Mouse (Mus musculus): Measurements from ENCODE around the gene Mlh1. TPM values are rescaled to one million over a fixed set of nuclear protein-coding genes. Genes with fewer than 3 reads are reported as not detected.

Gene Mlh1
- 10 to 100 TPM; 49.0 to 49.7 TPM for total RNA-seq (2021)
- long read RNA-seq, experiment 1, transcript Mlh1-201 (19 exons, 2,754 nt) = major isoform, 5 of 15 reads
- long read RNA-seq, experiment 1, partial matches to known transcripts = 1 of 15 reads
- long read RNA-seq, experiment 1, other reads (novel, unspliced or antisense) = 9 of 15 reads
- long read RNA-seq, experiment 2, transcript Mlh1-201 (19 exons, 2,754 nt) = major isoform, 10 of 39 reads
- long read RNA-seq, experiment 2, partial matches to known transcripts = 5 of 39 reads
- long read RNA-seq, experiment 2, other reads (novel, unspliced or antisense) = 24 of 39 reads

DNA sequence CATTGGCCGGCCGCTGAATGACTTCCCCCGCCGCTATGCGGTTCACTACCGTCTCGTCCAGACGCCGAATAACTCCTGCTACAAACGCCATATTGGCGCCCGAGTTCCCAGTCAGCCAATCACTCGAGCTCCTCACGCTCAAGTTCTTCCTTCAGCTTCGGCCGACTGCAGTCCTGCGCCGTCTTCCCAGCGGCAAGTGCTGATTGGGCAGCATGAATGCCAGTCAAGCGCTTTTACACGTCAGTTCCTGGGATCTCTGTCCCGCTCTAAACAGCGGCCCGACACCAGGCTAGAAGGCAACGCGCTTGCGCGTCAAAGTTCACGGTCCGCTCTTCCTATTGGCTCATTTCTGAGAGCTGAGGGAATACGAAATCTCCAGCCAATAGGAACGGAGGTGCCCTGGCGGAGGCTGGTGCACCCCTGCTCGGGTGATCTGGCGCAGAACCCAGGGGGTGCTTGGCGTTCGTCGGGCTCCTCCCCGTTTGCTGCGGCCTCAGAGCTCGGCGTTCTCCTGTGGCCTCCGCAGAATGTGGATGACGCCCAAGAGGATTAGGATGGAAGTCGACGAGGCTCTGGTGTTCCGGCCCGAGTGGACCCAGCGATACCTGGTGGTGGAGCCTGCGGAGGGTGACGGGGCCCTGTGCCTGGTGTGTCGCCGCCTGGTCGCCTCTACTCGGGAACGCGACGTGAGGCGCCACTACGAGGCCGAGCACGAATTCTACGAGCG, at the start of gene Mlh1, which contains the start of gene Epm2aip1:
TSS of gene Mlh1 (minus strand) at position 358 of the 727 bp plus-strand sequence.
TSS of gene Epm2aip1 (plus strand) at position 496 of the 727 bp plus-strand sequence.
- DNase-seq (ENCODE audit: low spot score in 2 of 2) = peak; percentile 92 to 93

DNA sequence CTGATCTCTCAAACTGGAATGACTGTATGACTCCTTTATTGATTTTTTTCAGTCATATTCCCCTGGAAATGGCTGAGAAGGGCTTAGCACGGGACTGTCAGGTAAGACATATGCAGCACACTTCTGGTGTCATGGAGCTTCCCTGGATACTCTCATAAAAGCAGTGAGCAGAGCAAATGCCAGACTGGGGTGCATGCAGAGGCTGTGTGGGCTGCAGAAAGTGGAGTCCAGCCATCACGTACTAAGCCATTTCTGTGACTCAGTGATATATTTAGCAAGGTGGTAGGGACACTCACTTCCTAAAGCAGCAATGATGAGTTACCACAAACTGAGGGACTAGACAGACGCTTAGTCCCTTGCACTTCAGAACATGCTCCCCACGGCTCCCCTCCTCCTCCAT, 49.3 kb upstream of the Mlh1 start:
- DNase-seq (ENCODE audit: low spot score in 2 of 2) = no peak

DNA sequence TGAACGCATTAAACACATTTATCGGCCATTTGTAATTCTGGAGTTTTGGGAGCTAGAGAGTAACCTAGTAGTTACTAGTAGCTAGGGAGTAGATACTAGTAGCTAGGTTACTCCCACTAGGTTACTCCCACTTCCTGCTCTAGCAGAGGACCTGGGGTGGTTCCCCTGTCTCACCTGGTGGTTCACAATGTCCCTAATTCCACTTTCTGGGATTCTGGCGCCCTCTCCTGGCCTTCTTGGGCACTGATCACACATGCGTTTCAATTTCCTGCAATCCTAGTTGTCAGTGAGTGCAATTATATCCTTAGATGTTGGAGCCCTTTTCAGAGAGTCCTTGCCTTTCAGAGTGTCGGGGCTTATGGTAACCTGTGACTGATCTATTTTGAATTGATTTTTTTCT, 42.6 kb upstream of the Mlh1 start:
- peak; percentile 43 to 53 for DNase-seq (ENCODE audit: low spot score in 2 of 2)

DNA sequence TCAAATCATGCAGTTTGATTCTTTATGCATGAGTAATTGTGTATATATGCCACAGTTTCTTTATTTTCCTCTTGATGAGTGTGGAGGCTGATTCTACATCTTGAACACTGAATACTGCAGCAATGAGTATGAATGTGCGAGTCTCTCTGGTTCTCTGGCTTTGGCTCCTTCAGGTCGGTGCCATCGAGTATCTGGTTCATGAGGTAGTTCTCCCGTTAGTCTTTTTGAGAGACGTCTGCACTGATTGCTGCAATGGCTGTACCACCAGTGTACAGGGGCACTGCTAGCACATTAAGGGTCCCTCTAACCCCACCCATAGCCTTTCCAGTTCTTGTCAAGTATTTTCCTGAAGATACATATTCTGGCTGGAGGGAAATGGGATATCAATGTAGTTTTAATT, 42.2 kb upstream of the Mlh1 start:
- no peak for DNase-seq (ENCODE audit: low spot score in 2 of 2)

DNA sequence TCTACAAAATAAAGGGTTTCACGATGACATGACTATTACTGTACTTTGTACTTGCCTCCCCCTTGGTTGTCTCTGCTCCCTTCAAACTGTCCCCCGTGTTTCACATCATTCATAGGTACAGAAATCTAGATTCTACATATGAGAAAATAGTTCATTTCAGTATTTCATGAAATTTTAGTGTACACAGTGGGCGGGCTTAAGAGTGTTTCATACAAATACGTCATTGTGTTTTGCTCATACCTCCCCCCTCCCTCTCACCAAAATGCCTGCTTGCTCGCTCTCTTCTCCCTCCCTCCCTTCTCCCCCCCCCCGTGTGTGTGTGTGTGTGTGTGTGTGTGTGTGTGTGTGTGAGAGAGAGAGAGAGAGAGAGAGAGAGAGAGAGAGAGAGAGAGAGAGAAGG, 41.7 kb upstream of the Mlh1 start:
- no peak for DNase-seq (ENCODE audit: low spot score in 2 of 2)

DNA sequence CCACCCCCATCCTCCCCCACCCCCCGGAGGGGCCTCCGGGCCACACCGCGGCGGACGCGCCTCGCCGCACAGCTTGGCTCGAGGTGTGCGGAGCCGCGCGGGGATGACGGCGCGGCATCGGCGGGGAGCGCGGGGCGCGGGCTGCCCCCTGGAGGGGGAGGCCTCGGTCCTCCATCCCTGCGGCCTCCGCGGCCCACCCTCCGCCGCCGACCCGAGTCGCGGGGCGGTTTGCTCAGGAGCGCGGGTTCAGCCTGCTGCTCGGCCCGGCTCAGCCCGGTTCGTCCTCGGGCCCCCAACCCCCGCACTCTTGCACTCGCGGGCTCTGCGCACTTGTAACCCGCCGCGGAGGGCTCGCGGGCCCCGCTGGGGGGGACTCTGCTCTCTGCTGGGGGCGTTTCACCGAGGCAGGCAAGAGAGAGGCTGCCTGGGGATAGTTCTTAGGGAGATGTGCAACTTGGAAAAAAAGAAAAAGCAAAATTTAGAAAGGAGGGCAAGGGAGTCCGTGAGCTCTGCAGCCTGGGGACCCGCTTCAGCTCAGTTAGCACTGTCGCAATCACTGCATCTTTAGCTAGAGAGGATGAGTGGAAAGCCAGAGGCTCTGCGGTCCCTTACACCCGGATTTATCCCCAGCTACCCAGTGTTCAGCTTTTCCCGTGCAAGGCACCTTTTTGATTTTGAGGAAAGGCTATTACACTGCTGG, 41.0 kb upstream of the Mlh1 start:
- no peak for DNase-seq (ENCODE audit: low spot score in 2 of 2)

DNA sequence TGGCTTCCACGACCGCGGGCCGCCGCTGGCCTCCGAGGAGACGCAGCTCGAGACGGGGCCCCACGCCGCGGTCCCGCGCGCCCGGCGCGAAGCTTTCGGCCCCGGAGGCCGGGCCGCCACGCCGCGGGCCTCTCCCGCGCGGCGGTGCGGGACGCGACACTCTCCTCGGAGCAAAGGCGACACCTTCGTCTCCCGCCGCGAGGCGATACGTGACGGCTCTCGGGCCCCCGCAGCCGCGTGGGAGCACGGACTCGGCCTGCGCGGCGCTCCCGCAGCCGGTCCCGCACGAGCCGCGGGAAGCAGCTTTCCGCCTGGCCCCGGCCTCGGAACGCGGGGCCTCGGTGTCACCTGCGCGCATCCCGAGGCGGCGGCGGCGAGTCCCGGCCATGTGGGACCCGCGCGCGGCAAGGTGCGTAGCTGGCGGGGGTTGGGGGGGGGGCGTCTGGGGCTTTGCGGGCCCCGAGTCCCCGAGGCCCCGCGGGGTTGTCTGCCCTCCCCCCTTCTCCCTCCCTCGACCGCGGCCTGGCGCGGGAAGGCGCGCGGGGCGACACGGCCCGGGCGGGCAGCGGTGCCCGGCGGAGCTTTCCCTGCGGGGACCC, 40.4 kb upstream of the Mlh1 start:
- no peak for DNase-seq (ENCODE audit: low spot score in 2 of 2)

DNA sequence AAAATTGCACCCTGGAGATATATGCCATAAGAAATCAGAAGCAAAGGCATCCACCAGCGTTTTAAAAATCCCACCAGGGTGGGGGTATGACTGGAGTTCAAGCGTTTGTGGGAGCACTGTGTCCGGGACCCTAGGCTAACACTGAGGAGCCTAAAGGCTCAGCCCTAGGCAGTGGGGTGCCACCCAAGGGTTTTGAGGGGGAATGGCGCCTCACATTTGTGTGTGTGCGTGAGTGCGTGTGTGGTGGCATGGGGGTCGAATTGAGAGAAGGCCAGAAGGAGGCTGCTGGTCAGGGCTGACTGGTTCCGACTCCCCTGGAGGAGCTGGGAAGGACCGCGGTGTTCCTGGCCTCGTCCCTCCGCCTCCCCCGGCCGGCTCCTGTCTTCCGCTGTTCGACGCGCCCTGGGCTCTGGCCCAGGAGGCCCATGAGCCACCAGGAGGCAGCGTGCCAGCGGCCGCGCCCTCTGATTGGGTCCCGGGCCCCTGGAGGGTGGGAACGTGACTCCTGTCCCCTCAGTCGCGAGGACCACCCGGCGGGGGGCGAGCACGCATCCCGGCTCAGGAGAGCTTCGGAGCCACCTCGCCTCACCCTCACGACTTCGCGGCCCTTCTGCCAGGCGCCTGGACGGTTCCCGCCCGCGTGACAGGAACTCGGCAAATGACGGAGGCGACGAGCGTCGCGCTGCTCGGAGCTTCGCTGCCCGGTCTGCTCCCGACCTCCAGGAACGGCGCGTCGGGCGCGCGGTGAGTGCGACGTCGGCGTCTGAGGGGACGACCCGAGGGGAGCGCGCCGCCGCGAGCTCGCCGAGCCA, 39.6 kb upstream of the Mlh1 start, which contains the start of gene Trank1:
TSS of gene Trank1 (plus strand) at position 709 of the 812 bp plus-strand sequence.
- peak; percentile 26 to 51 for DNase-seq (ENCODE audit: low spot score in 2 of 2)

DNA sequence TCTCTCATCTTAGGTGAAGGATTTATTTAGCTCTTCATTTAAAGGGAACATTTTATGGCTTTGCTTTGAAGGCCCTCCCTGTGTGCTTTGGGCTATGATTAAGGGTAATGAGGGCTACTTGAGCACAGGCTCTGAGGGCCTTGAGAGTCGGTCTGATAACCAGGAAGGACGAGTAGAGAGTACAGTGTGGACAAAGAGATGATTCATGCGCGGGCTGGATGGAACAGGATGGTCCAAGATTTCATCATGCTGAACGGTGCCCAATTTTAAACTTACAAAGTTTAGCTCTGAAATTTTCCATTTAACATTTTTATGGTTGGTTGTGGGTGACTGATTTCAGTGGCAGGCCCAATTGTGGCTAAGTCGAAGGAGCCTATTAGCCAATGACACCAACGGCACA, 34.6 kb upstream of the Mlh1 start:
- no peak for DNase-seq (ENCODE audit: low spot score in 2 of 2)

DNA sequence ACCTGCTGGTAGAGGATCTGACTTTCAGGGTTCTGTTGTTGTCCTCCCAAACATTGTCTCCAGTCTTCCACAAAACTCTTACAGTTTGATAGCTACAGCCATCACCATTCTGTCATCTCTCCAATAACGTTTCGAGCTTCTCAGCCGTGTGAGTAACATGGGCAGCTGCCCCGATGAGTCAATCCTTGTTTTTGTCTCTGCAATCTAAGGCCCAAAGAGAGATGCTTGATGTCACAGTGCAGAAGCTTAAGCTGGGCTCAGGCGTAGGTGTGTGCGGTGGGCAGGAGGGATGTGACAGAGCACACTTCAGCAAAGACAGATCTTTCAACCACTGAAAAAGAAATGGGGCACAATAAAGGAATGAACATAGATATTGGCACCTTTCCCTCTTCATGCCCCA, 32.4 kb upstream of the Mlh1 start:
- DNase-seq (ENCODE audit: low spot score in 2 of 2) = no peak

DNA sequence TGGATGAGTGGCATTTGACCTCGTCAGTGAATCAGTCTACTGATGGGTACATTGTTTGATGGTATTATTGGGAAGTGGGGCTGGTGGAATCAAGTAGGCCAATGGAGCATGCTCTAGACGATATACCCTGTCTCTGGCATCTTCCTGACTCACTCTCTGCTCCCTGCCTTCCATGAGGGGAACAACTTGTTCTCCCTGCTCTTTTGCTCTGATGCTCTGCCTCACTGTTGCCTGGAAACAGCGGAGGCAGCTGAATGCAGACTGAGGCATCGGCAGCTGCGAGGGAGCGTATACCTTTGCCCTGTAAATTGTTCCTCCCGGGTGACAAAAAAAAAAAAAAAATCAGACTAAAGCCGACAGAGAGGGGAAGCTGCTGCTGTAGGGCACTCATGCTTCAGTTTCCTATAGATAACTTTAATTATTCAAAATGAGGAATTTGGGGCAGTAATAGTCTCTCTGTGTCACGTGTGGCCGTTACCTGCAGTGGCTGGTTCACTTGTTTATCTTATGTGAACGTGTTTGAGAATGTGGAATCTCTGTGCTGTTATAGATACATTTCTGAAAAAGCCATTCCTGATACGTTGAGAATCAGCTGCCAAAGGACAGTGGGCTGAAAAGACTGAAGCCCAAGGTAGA, 30.7 kb upstream of the Mlh1 start:
- no peak for DNase-seq (ENCODE audit: low spot score in 2 of 2)

DNA sequence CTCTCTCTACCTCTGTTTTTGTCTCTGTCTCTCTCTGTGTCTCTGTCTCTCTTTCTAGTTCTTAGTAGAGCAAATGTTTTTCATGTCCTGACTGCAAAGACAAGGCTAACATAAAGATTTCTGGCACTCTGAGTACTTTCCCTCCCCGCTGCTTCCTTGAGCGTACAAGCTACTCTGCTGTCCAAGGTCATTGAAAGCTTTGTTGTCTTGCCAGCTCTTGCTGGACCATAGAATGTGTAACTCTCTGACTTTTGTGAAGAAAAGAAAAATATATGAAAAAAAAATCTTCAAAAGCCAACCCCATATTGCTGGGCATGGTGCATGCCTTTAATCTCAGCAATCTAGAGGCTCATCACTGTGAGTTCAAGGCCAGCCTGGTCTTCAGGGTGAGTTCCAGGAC, 27.0 kb upstream of the Mlh1 start:
- no peak for DNase-seq (ENCODE audit: low spot score in 2 of 2)

DNA sequence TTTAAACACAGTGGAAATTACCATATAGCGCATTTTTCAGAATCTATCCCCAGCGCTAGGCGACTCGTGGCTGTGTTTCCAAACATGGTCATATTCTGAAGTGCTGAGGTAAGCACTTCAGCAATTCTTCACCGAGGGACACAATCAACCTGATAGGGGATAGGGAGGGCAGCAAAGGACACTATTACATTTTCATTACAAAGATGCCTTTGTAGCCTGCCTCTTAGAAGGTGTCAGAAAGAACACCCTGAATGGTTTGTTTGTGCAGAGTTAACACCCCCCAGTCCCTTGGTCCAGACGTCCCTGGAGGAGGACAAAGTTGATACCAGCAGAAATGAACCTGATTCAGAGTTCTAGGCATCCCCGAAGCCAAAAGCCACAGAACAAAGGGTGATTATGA, 24.8 kb upstream of the Mlh1 start:
- DNase-seq (ENCODE audit: low spot score in 2 of 2) = no peak

DNA sequence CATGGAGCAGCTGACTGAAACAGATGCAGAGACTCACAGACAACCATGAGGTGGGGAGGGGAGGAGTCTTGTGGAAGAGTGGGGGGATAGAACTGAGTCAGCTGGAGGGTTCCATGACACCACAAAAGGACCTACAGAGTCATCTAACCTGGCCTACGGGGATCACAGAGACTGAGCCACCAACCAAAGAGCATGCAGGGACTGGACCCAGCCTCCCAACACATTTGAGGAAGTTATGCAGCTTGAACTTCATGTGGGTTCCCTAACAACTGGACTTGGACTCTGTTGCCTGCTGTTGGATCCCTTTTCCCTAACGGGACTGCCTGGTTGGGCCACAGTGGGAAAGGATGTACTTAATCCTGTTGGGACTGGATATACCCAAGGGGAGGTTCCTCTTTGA, 23.7 kb upstream of the Mlh1 start:
- no peak for DNase-seq (ENCODE audit: low spot score in 2 of 2)

DNA sequence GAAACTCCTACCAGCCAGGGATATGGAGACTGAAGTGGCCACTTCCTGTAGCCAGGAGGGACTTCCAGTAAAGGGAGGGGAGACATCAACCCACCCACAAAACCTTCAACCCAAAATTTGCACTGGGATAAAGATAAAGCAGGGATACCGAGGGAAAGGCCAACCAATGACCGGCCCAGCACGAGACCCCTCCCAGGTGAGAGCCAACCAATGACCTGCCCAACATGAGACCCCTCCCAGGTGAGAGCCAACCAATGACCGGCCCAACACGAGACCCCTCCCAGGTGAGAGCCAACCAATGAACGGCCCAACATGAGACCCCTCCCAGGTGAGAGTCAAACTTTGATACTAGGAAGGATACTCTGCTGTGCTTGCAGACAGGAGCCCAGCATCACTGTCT, 23.3 kb upstream of the Mlh1 start:
- no peak for DNase-seq (ENCODE audit: low spot score in 2 of 2)

DNA sequence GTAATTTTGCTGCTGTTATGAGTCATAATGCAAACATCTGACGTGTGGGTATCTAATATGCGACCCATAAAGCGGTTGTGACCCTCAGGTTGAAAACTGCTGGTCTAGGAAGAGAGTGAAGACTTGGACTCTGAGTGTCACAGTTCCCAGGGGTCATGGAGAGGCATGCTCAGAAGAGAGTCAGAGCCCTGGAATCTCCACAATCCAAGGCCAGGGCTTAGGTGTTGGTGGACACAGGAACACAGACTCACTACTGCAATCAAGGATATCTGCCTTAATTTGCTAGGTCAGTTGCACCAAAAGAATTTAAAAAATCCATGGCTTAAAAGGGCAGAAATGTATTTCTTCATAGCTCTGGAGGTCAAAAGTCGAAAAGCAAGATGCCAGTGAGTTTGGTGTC, 21.6 kb upstream of the Mlh1 start:
- DNase-seq (ENCODE audit: low spot score in 2 of 2) = no peak

DNA sequence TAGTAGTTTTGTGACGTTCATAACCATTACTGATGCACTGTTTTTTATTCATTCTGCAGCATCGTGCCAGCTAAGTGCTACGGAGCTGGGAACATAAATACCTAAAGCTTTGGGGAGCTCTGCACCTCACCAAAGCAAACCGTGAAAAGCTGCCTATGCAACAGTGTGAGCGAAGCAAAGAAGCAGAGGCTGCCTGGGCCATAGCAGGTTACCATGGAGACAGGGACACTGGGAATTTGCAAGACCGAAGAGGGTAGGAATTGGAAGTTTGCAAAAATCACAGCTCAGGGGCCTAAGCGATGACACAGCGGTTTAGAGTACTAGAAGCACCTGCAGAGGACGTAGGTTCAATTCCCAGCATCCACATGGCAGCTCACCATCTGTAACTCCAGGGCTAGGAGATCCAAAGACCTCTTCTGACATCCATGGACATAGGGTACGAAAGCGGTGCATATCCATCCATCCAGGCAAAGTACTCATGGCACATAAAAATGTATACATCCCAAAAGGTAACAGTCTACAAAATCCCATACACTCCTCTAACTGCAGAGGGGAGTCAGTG, 19.0 kb upstream of the Mlh1 start:
- no peak for DNase-seq (ENCODE audit: low spot score in 2 of 2)

DNA sequence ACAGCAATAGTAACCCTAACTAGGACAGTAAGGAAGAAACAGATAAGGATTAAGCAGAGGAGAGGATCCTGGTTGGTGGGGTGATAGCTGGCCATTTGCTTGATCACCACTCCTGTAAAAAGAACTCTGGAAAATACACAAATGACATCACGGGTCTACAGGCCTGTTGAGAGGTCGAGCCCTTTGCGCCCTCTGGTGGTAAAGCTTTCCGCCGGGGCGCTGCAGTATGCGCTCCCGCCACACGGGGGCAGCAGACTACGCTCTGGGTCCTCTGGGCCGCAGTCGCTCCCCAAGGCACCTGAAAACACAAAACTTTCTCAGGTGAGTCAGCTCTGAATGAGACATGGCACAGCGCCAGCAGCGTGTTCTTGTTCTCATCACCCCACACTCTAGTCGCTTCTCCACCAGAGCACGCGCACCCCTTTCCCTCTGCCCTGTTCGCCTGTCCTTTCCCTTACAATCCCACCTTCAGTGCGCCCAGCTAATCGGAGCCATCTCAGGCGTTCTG, 18.3 kb upstream of the Mlh1 start:
- DNase-seq (ENCODE audit: low spot score in 2 of 2) = peak; percentile 79 to 95

DNA sequence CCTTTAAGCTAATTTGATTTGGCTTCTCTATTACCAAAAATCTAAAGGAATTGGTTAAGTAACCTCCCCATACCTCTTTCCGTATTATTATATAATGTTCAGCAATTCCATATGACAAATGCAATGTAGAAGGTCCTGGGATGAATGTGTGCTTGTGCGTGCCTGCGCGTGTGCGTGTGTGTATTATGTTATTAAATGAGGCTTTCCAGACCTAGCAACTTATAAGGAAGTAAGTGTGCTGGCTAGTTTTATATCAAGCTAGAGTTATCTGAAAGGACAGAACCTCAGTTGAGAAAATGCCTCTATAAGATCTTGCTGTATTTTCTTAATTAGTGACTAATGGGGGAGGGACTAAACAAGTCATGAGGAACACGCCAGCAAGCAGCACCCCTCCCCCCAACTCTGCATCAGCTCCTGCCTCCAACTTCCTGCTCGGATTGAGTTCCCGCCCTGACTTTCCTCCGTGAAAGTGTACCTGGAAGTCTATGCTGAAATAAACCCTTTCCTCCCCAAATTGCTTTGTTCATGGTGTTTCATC, 17.8 kb upstream of the Mlh1 start:
- no peak for DNase-seq (ENCODE audit: low spot score in 2 of 2)

DNA sequence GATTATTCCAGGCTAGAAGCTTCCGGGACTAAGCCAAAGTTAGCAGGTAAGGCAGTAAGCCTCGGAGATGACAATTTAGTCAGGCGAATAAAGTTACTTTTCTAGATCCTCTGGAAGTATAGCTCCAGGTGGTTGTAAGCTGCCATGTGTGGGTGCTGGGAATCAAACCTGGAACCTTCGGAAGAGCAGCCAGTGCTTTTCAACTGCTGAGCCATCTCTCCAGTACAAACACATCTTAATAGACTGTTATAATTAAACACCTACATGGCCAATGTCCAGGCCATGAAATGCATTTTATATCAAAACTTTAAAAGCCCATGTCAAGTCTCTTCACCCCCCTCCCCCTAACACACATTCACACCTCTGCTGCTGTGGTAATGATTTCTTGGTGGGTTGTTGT, 16.4 kb upstream of the Mlh1 start:
- no peak for DNase-seq (ENCODE audit: low spot score in 2 of 2)
